Mouse (Mus musculus) left cerebral cortex, adult 8-10 months (tissue): Measurements from ENCODE around the gene Agtr1a. TPM values are rescaled to one million over a fixed set of nuclear protein-coding genes. Genes with fewer than 3 reads are reported as not detected.

Source experiments
- DNase-seq, 2 experiments: peaks; one replicate each; pipeline ENCODE4 v3.0.0; 2022; ENCODE audit warnings: low spot score in 2 of 2
- total RNA-seq, 4 experiments: library from RNA; stranded (reverse); gene quantifications; 2 replicates each; pipeline ENCODE4 v1.2.4; 2022

Agtr1a gene
- 1 to 10 TPM in 1 of 4 experiments, under 1 TPM in 3; 0.76 to 1.5 (median 0.87) TPM for total RNA-seq

GRCm38 (mm10) chr13:30336148-30336801, at the start of gene Agtr1a:
Agtr1a (plus strand) TSS chr13:30336441.
- DNase-seq: peak in 1 of 2 experiments; percentile 8

DNA sequence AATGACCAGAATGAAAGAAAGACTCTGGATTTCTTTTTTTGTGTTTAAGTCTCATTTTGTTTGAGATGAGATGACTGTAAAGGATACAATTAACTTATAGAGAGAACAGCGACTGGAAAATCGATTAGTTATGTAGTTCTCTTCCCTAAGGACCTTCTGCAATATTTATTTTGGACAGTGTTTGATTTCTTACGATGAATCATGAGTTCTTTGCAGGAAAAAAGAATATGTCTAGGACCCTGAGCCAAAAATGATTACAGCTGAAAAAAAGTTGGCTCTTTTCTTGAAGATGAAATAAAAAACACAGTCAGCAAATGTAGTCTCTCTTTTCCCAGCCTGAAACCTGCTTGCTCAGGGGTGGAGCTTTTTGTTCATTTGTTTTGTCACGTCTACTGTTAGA, 26.0 kb upstream of the Agtr1a start:
- DNase-seq: no peak

- DNase-seq: no peak
Measured at GRCm38 (mm10) chr13:30324669-30325346, 11.4 kb upstream of the Agtr1a start.

DNA sequence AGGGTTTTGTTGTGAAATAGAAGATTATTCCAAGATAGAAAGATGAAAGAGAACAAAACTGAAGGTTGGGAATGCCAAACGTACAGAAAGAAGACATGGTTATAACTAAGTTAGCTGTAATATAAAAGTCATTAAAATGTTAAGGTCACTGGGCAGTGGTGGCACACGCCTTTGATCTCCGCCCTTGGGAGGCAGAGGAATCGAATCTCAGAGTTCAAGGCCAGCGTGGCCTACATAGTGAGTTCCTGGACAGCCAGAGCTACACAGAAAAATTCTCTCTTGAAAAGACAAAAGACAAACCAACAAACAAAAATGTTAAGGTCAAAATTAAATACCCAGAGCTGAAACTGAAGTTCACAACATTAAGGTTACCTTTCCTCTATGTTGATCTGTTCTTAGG, 5.2 kb upstream of the Agtr1a start:
- no peak for DNase-seq

GRCm38 (mm10) chr13:30331851-30332250, 4.4 kb upstream of the Agtr1a start:
- DNase-seq: no peak

DNA sequence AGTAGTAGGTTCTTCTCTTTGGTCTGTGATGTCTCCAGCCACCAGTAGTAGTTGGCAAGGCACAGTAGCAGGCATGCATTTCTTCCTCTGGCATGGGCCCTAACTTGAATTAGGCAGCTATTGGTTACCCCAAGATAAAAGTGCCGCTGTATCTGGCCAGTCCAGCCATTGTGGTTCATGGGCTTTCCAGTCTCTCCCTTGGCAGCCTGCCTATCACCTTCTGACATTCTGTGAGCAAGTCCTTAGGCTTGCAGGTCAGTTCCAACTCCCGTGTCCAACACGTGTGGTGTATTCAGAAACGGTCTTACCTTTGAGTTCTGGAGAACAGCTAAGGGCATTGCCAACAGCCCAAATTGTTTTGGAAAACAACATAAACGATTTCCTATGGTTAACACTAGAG, 3.7 kb upstream of the Agtr1a start:
- no peak for DNase-seq

- DNase-seq: no peak
Measured at GRCm38 (mm10) chr13:30334667-30335066, 1.6 kb upstream of the Agtr1a start.

DNA sequence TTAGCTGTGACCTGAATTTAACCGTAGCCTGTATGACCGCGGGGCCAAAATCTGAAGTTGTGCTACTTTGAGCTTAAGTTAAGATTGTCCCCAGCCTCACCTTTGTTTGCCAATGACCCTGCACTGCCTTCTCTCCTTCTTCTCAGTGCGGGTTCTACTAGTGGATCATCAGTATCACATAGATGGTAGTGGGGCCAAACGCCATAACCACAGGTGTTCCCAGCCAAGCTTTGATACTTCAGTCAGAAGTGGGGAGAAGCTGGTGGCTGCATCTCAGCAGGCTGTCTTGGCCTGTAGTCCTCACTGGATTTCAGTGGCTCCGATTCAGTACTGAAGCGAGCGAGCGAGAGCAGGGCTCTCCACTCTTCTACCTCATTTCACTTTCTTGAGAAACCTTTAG, 672 bp downstream of the Agtr1a start:
- DNase-seq: no peak

DNA sequence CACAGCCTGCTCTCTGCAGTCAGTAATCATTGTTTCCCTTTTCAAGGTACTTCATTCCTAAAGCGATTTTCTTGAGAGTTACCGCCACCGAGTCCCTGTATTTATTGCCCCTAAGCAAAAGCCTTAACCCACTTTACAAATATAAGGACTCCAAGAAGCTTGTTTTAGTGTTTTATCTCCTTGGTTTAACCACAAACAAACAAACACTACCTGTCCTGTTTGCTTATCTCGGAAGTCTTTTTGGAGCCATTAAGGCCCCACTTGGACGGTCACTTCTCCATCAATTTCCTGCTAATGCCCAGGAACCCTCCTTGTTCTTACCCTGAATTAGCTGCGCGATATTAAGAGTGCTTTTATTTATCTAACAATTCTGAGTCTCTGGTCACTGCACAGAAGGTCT, 1.4 kb downstream of the Agtr1a start:
- DNase-seq: no peak

GRCm38 (mm10) chr13:30338576-30338975, 2.3 kb downstream of the Agtr1a start:
- no peak for DNase-seq

GRCm38 (mm10) chr13:30339927-30340326, 3.7 kb downstream of the Agtr1a start:
- no peak for DNase-seq

DNA sequence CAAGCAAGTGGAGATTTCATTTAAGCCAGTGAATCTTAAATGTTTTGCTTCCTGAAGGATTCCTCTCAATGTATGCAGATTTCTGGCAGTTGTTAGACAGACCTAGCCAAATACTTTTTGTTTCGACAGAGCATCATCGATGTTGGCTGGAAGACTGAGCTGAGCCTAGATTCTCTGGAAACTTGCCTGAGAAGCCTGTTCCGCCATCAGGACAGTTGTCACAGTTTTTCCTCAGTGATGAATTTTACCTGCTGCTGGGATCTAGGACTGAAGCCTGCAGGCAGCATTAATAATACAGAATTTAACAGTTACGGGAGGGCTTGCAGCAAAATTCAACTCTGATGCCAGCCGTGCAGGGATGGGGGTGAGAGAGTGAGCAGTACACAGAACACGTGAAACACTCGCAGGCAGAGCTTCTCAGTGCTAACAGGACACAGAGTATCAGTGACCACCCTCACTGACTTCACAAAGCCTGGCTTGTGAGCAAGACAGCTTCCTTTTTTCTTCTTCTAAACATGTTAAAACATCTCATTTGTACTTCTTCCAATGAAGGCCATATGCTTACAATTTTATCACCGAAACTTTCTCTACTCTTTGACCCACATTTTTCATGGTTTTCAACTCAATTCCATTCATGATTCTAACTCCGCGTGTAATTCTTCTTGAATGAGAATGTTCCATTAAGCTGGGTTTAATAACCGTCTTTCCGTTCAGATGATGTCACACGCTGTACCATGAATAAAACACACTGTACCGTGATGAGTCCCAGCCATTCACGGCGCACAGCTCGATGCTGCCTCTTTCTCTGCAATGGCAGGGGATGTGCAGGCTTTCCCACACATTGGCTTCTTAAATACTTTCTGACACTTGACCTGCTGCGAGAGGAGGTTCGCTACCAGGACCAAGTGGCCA, 6.0 kb downstream of the Agtr1a start:
- no peak for DNase-seq

- no peak for DNase-seq
Measured at GRCm38 (mm10) chr13:30345427-30345913, 9.2 kb downstream of the Agtr1a start.

- DNase-seq: no peak
Measured at GRCm38 (mm10) chr13:30346881-30347280, 10.6 kb downstream of the Agtr1a start.

- DNase-seq: no peak
Measured at GRCm38 (mm10) chr13:30348306-30348705, 12.1 kb downstream of the Agtr1a start.

- no peak for DNase-seq
Measured at GRCm38 (mm10) chr13:30351966-30352365, 15.7 kb downstream of the Agtr1a start.

DNA sequence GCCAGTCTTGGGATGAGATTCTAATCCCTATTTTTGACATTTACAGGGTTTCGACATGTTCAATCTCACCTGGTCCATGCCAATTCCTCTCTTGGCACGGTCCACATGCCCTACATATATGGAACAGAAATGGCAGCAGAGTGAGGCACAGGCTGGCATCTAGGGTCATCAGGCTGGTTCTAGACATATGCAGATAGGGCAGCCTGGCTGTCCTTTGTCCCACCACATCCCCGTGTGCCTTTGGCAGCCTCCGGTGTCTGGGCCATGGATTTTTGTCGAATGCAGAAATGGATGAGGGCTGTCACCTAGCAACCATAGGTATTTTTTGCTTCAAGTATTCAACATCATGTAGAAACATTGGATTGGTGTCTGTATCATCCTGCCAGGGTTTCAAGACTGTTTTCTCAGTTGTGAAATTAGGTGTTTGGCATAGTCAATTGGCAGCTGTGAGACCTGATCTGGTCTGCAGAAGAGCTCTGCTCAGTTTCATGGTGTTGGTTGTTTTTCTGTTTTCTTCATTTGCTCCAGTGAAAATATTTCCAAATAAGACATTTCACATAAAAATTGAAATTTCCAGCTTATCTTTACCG, 18.8 kb downstream of the Agtr1a start:
- DNase-seq: no peak

DNA sequence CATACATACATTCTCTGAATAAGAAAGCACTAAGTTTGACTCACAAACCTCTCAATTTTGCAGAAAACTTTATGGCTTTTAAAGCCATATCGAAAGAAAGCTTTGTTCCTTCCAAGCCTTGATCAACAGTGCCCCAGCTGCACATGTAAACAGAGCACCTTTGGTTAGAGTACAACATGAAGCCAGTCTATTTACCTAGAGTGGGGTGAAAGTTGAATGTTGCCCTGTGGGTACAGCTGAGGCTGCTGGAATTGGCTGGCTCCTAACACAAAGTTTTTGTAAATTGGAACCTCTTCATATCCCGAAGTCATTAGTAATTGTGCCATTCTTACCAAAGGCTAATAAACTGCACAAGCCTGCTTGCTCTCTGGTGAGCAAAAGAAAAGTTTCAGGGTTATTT, 19.7 kb downstream of the Agtr1a start:
- no peak for DNase-seq

- no peak for DNase-seq
Measured at GRCm38 (mm10) chr13:30358456-30359168, 22.4 kb downstream of the Agtr1a start.

GRCm38 (mm10) chr13:30359886-30360285, 23.6 kb downstream of the Agtr1a start:
- no peak for DNase-seq

DNA sequence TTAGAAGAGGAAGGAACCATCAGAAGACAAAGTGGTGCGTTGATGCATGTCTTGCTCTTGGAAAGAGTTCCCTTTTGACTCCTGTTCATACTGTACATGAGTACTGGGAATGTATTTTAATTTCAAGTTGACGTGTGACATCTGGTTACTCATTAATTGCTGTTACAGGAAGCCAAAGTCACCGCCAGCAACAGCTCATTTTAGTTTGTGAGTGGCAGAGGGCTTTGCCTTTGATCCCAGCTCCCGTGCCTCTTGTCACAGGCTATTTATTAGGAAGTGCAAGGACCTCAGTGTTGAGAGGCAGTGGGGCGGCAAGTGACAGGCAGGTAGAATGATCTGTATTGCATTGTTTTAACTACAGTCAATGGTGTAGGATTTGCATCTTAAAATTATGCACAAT, 24.8 kb downstream of the Agtr1a start:
- no peak for DNase-seq
